Mouse (Mus musculus): ENCODE measurements at regions not wholly inside any gene's neighbourhood (a gene's known extent, or its start where the extent isn't known, plus 50 kb on each side); places are given as distances from the start of the nearest gene placed in this dataset.

DNA sequence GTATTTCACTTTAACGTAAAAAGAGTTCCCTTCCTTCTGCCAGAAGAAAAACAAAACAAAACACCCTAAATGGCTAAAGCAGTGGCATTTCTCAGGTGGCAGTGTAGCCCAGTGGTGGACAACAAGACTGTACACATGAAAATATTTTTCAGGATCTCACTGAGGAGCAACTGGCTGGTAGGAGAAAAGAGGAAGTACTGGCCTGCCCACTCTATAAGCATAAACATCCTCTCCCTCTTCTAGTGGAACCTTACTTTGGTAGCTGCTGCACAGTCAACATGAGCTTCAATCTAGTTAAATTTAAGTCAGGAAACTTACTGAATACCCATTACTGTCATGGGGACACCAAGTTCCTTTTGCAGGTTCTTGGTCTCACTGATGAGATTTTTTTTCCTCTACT lies 209.5 kb upstream of the Ednrb start:
- no peak overlapping the region for H3K4me3 ChIP-seq
- H3K9me3 ChIP-seq (replicated peaks), result no peaks in the 10 kb centered on the region
- no peak overlapping the region for H3K4me2 ChIP-seq
- no peaks in the 10 kb centered on the region for H3K4me1 ChIP-seq (replicated peaks)
- no peaks in the 10 kb centered on the region for H3K27me3 ChIP-seq
- 80% methylated on average over 1 of the region's 1 CpGs for WGBS
- no peak overlapping the region for H3K27ac ChIP-seq
- H3K9ac ChIP-seq, result no peak overlapping the region
- no peak for ATAC-seq (replicated peaks; ENCODE audit: insufficient number of reproducible peaks, insufficient read depth, low FRiP score, low read depth)
- H3K36me3 ChIP-seq, result no peaks in the 10 kb centered on the region

DNA sequence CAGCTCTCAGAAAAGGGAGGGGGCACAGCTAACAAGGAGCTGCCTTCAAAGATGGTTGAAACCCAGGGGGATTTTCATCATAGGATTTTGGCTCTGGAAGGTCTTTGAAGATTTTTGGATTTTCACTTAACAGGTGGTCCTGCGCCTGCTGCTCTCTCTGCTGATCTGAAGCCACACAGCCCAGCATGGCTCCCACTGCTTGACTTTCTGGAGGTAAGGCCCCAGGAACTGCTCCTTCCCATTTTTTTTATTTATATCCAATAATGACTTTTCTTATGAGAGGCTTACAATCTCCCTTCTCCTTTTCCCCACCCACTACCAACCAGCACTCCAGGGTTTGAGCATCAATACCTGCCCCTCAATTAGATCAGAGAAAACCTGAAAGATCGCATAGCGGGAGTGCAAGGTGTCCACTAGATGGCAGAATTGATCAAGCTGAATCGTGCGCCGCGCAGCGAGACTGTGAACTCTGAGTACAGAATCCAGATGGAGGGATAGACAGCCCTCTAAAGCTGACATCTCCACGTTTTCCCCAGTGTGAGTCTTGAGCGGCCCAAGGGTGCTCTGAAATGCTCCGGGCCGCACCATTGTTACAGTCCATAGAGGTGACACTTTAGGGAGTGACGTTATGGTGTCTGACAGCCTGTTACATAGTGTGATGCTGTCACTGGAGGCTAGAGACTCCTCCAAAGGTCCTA lies 194.6 kb upstream of the Ednrb start:
- Histone ChIP-seq H3K27me3 (0 out of 2 replicates have a peak, but pooled peaks cover 3% of the 10 kb centered on the region), H3K36me3 (no peaks in the 10 kb centered on the region), H3K4me3 (no peak overlapping the region), H3K9me3 (replicated peaks) (no peaks in the 10 kb centered on the region), H3K27ac (no peak overlapping the region), H3K4me2 (peak overlapping the region; percentile 39), H3K4me1 (replicated peaks) (no peaks in the 10 kb centered on the region), H3K9ac (no peak overlapping the region)
- ATAC-seq (replicated peaks; ENCODE audit: insufficient number of reproducible peaks, insufficient read depth, low FRiP score, low read depth), result no peak
- 10% methylated on average over 13 of the region's 13 CpGs for WGBS

DNA sequence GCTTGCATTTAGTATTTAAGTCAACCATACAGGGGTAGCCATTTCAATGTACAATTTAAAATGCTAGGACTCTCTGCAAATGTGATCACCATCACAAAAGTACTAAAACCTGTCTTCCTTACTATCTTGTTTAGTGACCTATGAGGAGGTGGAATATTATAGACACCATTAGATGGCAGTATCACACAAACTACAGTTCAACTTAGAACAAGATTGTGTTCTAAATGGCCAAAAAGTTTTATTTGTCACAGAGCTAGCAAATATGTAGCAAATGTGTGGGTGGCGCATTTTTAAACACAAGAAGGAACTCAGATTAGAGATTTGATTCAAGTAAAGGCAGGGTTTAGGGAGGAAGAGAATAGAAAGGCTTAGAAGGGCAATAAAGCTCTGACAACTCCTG lies 189.4 kb upstream of the Ednrb start:
- ATAC-seq (replicated peaks; ENCODE audit: insufficient number of reproducible peaks, insufficient read depth, low FRiP score, low read depth), result no peak
- H3K4me1 ChIP-seq (replicated peaks), result no peaks in the 10 kb centered on the region
- H3K9ac ChIP-seq, result no peak overlapping the region
- H3K9me3 ChIP-seq (replicated peaks), result no peaks in the 10 kb centered on the region
- H3K27ac ChIP-seq, result no peak overlapping the region
- no peak overlapping the region for H3K4me3 ChIP-seq
- WGBS, result 13% methylated on average over 1 of the region's 1 CpGs
- H3K4me2 ChIP-seq, result no peak overlapping the region
- H3K36me3 ChIP-seq, result no peaks in the 10 kb centered on the region
- H3K27me3 ChIP-seq, result no peaks in the 10 kb centered on the region

DNA sequence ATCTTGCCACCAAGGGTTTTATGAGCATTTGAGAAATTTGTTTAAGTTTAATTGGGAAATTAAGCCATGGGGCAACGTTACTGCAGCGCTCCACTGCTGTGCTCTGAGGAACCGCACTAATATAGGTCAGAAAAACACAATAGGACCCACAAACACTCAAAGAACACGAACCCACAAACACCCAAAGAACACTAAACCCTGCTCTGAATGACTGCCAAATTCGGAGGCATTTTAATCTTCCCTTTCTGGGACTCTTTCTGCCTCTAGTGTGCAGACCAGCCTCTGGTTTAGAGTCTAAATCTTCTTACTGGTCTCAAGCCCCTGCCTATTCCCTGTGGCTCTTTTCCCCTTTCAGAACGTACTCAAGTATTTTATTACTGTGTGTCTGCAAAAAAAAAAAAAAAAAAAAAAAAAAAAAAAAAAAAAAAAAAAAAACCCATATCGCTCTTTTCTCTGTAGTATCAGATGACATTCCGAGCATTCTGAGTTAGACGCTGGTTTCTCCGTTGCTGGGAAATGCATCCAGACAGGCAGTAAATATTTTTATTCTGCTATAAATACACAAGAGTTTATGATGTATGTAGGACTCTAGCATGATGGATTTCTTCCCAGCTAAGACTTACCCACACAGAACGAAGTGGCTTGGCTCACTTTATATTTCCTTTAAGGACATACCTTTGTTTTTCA lies 186.7 kb upstream of the Ednrb start:
- Histone ChIP-seq H3K4me2 (no peak overlapping the region), H3K9ac (no peak overlapping the region), H3K4me3 (no peak overlapping the region), H3K27me3 (no peaks in the 10 kb centered on the region), H3K36me3 (no peaks in the 10 kb centered on the region), H3K4me1 (replicated peaks) (0 out of 2 replicates have a peak, but pooled peaks cover 3% of the 10 kb centered on the region), H3K9me3 (replicated peaks) (no peaks in the 10 kb centered on the region), H3K27ac (no peak overlapping the region)
- ATAC-seq (replicated peaks; ENCODE audit: insufficient number of reproducible peaks, insufficient read depth, low FRiP score, low read depth), result no peak
- WGBS, result 55% methylated on average over 11 of the region's 11 CpGs

DNA sequence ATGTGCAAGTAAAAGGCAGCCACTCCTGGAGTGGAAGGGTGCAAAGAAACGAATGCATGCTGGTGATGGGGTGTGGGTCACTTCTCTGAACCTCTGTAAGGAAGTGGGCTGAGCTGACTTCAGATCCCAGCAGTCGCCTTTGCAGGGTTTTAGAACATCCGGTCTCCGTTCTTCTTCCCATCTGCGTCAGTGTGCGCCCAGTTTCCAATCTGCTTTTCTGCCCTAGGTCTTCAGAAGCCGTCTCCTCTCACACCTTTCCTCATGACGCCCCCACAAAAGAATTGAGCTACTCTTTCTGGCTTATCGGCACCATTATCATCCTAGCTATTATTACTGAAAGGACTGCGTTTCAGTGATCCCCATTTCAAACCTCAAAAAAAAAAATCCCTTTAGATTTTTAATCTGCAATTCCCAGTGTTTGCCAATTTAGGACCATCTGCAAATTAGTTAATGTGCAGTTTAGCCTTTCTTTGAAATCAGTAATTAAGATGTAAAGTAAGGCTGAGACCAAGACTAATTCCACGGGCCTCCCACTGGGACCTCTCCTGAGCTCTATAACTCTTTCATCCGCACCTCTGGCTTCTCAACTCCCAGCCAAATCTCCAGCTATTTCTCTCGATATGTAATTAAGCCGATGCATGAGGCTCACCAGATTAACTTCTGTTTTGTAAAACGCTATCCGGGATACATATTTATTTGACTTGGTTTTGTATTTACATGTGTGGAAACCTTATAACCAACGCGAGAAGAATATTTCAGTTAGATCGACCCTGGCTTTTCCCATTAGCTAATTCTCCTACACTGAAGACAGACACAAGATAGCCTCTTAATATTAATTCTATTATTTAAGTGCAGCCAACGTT lies 185.7 kb upstream of the Ednrb start:
- no peaks in the 10 kb centered on the region for H3K36me3 ChIP-seq
- H3K9me3 ChIP-seq (replicated peaks), result no peaks in the 10 kb centered on the region
- 0 out of 2 replicates have a peak, but pooled peaks cover 3% of the 10 kb centered on the region for H3K4me1 ChIP-seq (replicated peaks)
- H3K4me3 ChIP-seq, result no peak overlapping the region
- no peaks in the 10 kb centered on the region for H3K27me3 ChIP-seq
- WGBS, result 52% methylated on average over 20 of the region's 20 CpGs
- no peak overlapping the region for H3K4me2 ChIP-seq
- no peak overlapping the region for H3K27ac ChIP-seq
- no peak for ATAC-seq (replicated peaks; ENCODE audit: insufficient number of reproducible peaks, insufficient read depth, low FRiP score, low read depth)
- no peak overlapping the region for H3K9ac ChIP-seq

DNA sequence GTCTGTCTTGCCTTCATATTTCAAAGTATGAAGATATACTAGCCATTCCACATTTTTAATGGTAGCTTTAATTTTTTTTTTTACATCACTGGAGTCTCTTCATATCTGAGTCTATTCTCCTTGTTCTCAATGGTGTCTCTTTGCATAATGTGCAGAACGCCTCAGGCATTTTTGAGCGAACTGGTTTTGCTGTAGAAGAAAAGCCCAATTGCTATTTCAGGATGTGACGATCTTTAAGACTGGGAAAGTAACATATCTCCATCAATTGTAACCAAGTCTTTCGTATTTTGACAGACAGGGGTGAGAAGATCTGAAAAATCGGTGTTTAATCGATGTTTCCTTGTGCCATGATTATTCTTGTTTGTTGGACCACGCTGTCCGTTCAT lies 183.7 kb upstream of the Ednrb start:
- Histone ChIP-seq H3K4me3 (no peak overlapping the region), H3K4me2 (no peak overlapping the region), H3K36me3 (no peaks in the 10 kb centered on the region), H3K9me3 (replicated peaks) (no peaks in the 10 kb centered on the region), H3K27ac (no peak overlapping the region), H3K27me3 (no peaks in the 10 kb centered on the region), H3K9ac (no peak overlapping the region), H3K4me1 (replicated peaks) (0 out of 2 replicates have a peak, but pooled peaks cover 3% of the 10 kb centered on the region)
- 84% methylated on average over 8 of the region's 8 CpGs for WGBS
- ATAC-seq (replicated peaks; ENCODE audit: insufficient number of reproducible peaks, insufficient read depth, low FRiP score, low read depth), result no peak

DNA sequence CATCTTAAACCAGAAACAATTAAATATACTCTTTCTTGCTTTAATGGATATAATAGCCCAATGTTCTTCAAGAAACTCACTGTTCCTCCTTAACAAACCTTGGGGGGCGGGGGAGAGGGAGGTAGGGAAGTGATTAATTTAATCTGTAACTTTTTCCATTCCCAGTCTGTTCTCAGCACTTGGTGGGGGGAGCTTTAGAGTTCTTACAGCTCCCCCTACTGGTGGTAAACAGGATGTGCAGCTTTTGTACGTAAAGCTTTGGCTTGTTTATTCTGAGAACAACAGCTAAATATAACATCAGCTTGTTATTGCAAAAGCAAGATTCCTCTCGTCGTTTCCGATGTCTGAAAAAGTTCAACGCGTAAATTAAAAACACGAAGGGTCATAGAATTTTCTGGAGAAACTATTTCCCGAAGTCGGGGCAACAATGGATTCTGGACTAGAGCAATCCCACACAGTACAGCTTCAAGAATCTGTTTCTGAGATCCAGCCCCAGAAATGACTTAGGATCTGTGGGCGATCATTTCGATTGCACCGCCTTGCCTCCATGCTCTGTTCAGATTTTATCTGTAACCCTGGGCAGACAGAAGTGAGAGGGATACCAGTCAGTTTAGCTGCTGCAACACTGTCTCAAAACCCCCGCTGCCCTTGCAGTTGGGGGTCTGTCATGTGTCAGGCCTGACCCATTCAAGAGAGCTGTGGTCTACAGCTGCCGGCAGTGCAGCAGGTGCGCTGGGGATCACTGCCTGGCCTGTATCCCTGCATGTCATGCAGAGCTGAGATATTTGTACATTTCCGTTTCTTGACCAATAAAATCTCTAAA lies 183.1 kb upstream of the Ednrb start:
- Histone ChIP-seq H3K36me3 (no peaks in the 10 kb centered on the region), H3K9ac (no peak overlapping the region), H3K4me2 (peak overlapping the region; percentile 48), H3K4me1 (replicated peaks) (0 out of 2 replicates have a peak, but pooled peaks cover 3% of the 10 kb centered on the region), H3K27me3 (no peaks in the 10 kb centered on the region), H3K27ac (no peak overlapping the region), H3K4me3 (peak overlapping the region; percentile 19; the same call in 1 of the 2 replicates), H3K9me3 (replicated peaks) (no peaks in the 10 kb centered on the region)
- no peak; the same call in 1 of the 2 replicates for ATAC-seq (replicated peaks; ENCODE audit: insufficient number of reproducible peaks, insufficient read depth, low FRiP score, low read depth)
- WGBS, result 21% methylated on average over 17 of the region's 17 CpGs

DNA sequence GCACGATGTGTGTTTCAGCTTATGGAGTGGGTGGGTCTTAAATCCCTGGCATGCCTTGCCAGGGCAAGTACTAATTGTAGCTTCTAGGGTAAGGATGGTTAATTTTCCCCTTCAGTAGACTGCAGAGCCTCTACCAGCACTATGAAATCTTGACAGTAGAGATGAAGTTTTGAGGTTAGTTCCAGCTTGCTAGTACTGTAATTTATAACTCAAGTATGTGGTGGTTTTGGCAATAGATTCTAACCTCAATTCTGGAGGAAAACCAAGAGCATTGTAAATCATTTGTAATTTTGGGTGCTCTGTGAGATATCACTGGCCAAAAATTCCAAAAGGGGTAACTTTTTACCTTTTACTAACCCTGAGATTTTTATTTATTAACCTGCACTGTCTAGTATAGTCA lies 164.3 kb upstream of the Ednrb start:
- no peak overlapping the region for H3K4me2 ChIP-seq
- no peaks in the 10 kb centered on the region for H3K27me3 ChIP-seq
- no peaks in the 10 kb centered on the region for H3K4me1 ChIP-seq (replicated peaks)
- no peak overlapping the region for H3K27ac ChIP-seq
- H3K9me3 ChIP-seq (replicated peaks), result no peaks in the 10 kb centered on the region
- WGBS, result 64% methylated on average over 1 of the region's 1 CpGs
- no peaks in the 10 kb centered on the region for H3K36me3 ChIP-seq
- no peak overlapping the region for H3K4me3 ChIP-seq
- no peak for ATAC-seq (replicated peaks; ENCODE audit: insufficient number of reproducible peaks, insufficient read depth, low FRiP score, low read depth)
- H3K9ac ChIP-seq, result no peak overlapping the region

DNA sequence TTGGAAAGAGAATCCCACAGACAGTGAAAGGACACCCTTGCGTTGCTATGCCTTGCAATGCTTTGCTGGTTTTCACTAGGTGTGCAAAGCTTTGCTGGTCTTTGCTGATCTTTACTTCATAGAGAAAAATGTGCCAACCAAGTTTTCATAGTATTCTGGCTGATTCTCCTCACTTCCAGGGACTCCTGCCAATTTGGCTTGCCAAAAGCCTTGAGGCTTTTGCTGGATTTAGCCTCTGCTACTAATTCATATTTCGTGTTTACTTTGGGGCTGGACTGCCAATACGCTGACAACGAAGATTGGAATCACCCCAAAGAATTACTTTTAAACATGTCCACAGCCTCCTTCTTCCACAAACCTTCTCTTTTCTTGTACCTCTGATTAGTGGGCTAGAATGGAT lies 162.2 kb upstream of the Ednrb start:
- Histone ChIP-seq H3K27me3 (no peaks in the 10 kb centered on the region), H3K27ac (no peak overlapping the region), H3K4me2 (no peak overlapping the region), H3K4me1 (replicated peaks) (no peaks in the 10 kb centered on the region), H3K9me3 (replicated peaks) (no peaks in the 10 kb centered on the region), H3K9ac (no peak overlapping the region), H3K4me3 (no peak overlapping the region), H3K36me3 (no peaks in the 10 kb centered on the region)
- WGBS, result 74% methylated on average over 4 of the region's 4 CpGs
- ATAC-seq (replicated peaks; ENCODE audit: insufficient number of reproducible peaks, insufficient read depth, low FRiP score, low read depth), result no peak

DNA sequence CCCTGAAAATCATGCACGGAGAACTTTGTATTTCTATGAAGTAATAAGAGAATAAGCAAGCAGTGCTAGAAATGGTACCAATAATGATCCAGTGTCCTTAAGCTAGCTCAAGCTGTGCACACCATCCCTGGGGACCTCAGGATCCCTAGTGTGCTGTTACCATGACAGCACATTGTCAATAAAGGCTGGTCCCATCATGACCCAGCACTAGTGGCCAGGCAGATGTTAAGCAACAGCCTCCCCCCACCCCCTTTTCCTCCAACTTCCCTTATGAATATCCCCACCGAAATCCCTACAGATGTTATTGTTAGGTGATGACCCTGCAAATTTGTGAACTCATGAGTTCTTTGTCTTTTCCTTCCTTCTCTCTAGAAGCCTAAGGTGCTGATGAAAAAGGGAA lies 160.9 kb upstream of the Ednrb start:
- 74% methylated on average over 2 of the region's 2 CpGs for WGBS
- ATAC-seq (replicated peaks; ENCODE audit: insufficient number of reproducible peaks, insufficient read depth, low FRiP score, low read depth), result no peak

DNA sequence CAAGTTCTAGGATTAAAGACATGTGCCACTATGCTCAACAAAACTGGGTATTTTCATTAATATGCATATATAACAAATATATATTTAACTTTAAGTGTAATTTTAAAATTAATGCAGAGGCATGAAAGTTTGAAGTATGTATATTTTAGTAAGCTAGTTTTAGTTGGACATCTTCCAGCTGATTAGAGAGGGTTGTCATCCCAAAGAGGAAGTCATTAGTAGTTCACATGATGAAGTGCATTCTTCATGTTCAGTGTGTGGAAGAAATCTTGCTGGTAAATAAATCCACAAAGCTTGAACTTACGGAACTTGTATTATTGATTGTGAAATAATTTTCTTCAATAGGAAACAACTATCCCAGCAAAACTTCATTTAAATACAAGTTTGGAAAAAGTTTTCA lies 158.2 kb upstream of the Ednrb start:
- WGBS, result 57% methylated on average over 1 of the region's 1 CpGs
- Histone ChIP-seq H3K9me3 (replicated peaks) (no peaks in the 10 kb centered on the region), H3K27ac (no peak overlapping the region), H3K27me3 (no peaks in the 10 kb centered on the region), H3K9ac (no peak overlapping the region), H3K4me2 (no peak overlapping the region), H3K36me3 (no peaks in the 10 kb centered on the region), H3K4me3 (no peak overlapping the region), H3K4me1 (replicated peaks) (no peaks in the 10 kb centered on the region)
- no peak for ATAC-seq (replicated peaks; ENCODE audit: insufficient number of reproducible peaks, insufficient read depth, low FRiP score, low read depth)

More for the DNA sequence above, 160.9 kb upstream of the Ednrb start:
- no peak overlapping the region for H3K4me2 ChIP-seq
- no peaks in the 10 kb centered on the region for H3K27me3 ChIP-seq
- no peaks in the 10 kb centered on the region for H3K36me3 ChIP-seq
- H3K27ac ChIP-seq, result no peak overlapping the region
- H3K9ac ChIP-seq, result no peak overlapping the region
- no peaks in the 10 kb centered on the region for H3K4me1 ChIP-seq (replicated peaks)
- H3K9me3 ChIP-seq (replicated peaks), result no peaks in the 10 kb centered on the region
- H3K4me3 ChIP-seq, result no peak overlapping the region

Data from heart, embryonic 15.5 days (tissue).